Mouse (Mus musculus): ENCODE measurements around the gene Krtap19-9b. TPM values are rescaled to one million over a fixed set of nuclear protein-coding genes. Genes with fewer than 3 reads are reported as not detected.

The Krtap19-9b gene
- total RNA-seq (2023) = not detected

GRCm38 (mm10) chr16:88932165-88932564, at the start of gene Krtap19-9b:
Gene Krtap19-9b (minus strand): TSS chr16:88932265.

GRCm38 (mm10) chr16:88962773-88963172, 30.7 kb upstream of the Krtap19-9b start, which contains the start of gene Krtap16-3:
Gene Krtap16-3 (minus strand): TSS chr16:88962873.

GRCm38 (mm10) chr16:88896357-88896756, 35.7 kb downstream of the Krtap19-9b start, which contains the start of gene Krtap19-5:
Gene Krtap19-5 (minus strand): TSS chr16:88896457.

GRCm38 (mm10) chr16:88884989-88885388, 47.1 kb downstream of the Krtap19-9b start, which contains the start of gene Krtap19-4:
Gene Krtap19-4 (minus strand): TSS chr16:88885089.

Other genes starting within 250 kb of the Krtap19-9b start
- not detected for gene 2310061N02Rik, start 224.3 kb downstream of the Krtap19-9b start, total RNA-seq (2023)
- not detected for gene Krtap13-1, start 203.4 kb downstream of the Krtap19-9b start, total RNA-seq (2023)
- not detected for gene Krtap13, start 180.6 kb downstream of the Krtap19-9b start, total RNA-seq (2023)
- gene 2310034C09Rik, start 173.4 kb downstream of the Krtap19-9b start, total RNA-seq (2023) = not detected
- gene 2310057N15Rik, start 158.1 kb downstream of the Krtap19-9b start, total RNA-seq (2023) = not detected
- gene Gm5965, start 154.4 kb downstream of the Krtap19-9b start, total RNA-seq (2023) = not detected
- gene Gm20741, start 120.0 kb downstream of the Krtap19-9b start, total RNA-seq (2023) = not detected
- not detected for gene Krtap15, start 112.0 kb downstream of the Krtap19-9b start, total RNA-seq (2023)
- not detected for gene Krtap14, start 106.1 kb downstream of the Krtap19-9b start, total RNA-seq (2023)
- gene Krtap19-1, start 62.9 kb downstream of the Krtap19-9b start, total RNA-seq (2023) = not detected
- not detected for gene Krtap19-2, start 58.0 kb downstream of the Krtap19-9b start, total RNA-seq (2023)
- gene Krtap19-3, start 54.2 kb downstream of the Krtap19-9b start, total RNA-seq (2023) = not detected
- gene Krtap19-4, start 47.2 kb downstream of the Krtap19-9b start, total RNA-seq (2023) = not detected
- gene Krtap19-5, start 35.8 kb downstream of the Krtap19-9b start, total RNA-seq (2023) = not detected
- gene Krtap16-3, start 30.6 kb upstream of the Krtap19-9b start, total RNA-seq (2023) = not detected
- gene Krtap22-2, start 78.5 kb upstream of the Krtap19-9b start, total RNA-seq (2023) = not detected
- gene Gm10229, start 83.0 kb upstream of the Krtap19-9b start, total RNA-seq (2023) = not detected
- not detected for gene Krtap6-1, start 99.4 kb upstream of the Krtap19-9b start, total RNA-seq (2023)
- gene Gm10228, start 109.2 kb upstream of the Krtap19-9b start, total RNA-seq (2023) = not detected
- not detected for gene Krtap6-5, start 115.6 kb upstream of the Krtap19-9b start, total RNA-seq (2023)
- not detected for gene 1110025L11Rik, start 131.7 kb upstream of the Krtap19-9b start, total RNA-seq (2023)
- not detected for gene Krtap6-3, start 151.8 kb upstream of the Krtap19-9b start, total RNA-seq (2023)
- not detected for gene Gm6358, start 208.6 kb upstream of the Krtap19-9b start, total RNA-seq (2023)
- gene Gm10061, start 218.8 kb upstream of the Krtap19-9b start, total RNA-seq (2023) = not detected
- not detected for gene Gm9789, start 225.7 kb upstream of the Krtap19-9b start, total RNA-seq (2023)
- not detected for gene Gm7735, start 237.2 kb upstream of the Krtap19-9b start, total RNA-seq (2023)
- gene 1110057P08Rik, start 242.5 kb upstream of the Krtap19-9b start, total RNA-seq (2023) = not detected

Data from T-cell, adult 66 days (primary cell).